Mouse (Mus musculus) thymus, adult 18-20 months (tissue): ENCODE measurements at regions not wholly inside any gene's neighbourhood (a gene's known extent, or its start where the extent isn't known, plus 50 kb on each side); places are given as distances from the start of the nearest gene placed in this dataset.

Experiments used
- DNase-seq, 2 experiments: peaks; one replicate each; pipeline ENCODE4 v3.0.0; 2022; ENCODE audit warnings: mixed read lengths in 2 of 2

GRCm38 (mm10) chr15:59785981-59786380, 230.4 kb downstream of the 4933412E24Rik start:
- DNase-seq = no peak

DNA sequence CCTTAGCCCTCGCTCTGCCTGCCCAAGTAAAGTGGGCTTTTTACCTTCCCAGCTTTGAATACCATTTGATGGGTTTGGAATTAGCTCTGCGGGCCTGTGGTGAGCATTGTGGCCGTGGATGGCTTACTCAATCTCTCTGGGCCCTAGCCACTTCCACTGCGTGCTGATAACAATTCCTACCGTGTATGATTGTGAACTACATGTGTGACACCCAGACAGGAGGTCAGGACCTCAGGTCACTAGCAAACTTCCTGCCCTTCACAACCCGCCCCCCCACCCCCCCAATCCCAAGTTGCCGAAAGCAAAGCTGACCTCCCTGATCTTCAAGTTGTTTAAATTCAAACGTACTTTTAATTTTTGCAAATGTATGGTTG, 231.9 kb downstream of the 4933412E24Rik start:
- DNase-seq = no peak

GRCm38 (mm10) chr15:59783782-59784555, 232.4 kb downstream of the 4933412E24Rik start:
- DNase-seq = no peak

DNA sequence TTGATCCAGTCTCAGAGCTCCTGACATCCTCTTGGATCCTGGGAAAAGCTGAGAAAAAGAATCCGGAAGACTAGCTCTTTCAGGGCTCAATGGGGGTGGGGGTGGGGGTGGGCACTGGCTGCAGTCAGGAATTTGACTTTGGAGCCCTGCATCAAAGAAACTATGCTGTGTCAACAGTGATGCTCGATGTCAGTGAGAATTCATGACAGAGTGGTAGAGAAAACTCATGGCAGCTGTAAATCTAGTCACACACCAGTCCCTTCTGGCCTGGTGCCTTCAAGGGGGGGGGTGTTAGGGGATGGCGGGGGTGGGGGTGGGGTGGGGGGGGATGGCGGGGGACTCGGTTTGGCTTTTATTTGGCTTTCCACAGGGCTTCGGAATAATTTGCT, 233.0 kb downstream of the 4933412E24Rik start:
- no peak for DNase-seq

- no peak for DNase-seq
Measured at GRCm38 (mm10) chr15:59780506-59780905, 235.9 kb downstream of the 4933412E24Rik start.

DNA sequence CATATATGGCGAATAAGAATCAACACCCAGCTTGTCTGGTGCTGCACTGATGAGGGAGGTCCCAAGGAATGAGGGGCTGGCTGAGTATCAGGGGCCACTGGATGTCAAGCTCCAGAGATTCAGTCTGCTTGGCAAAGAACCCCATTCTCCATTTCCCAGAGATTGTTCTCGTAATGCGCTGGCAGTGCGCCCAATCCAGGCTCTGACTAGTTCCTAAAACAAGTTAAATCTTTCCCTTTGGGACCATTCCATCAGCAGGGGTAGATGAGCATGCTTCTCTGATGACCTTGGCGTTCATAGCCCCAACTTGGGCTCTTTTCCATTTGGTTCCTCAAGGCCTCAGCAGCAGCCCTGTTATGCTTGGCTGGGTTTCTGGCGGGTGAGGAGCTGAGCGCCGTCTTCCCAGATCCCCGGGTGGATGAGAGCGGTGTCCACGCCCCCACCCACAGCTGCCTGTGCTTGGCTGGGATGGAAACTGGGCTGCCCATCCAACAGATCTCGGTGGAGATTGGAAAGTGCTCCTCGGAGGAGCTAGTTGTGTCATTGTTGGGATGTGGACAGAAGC, 239.0 kb downstream of the 4933412E24Rik start:
- peak; percentile 9 to 11 for DNase-seq

DNA sequence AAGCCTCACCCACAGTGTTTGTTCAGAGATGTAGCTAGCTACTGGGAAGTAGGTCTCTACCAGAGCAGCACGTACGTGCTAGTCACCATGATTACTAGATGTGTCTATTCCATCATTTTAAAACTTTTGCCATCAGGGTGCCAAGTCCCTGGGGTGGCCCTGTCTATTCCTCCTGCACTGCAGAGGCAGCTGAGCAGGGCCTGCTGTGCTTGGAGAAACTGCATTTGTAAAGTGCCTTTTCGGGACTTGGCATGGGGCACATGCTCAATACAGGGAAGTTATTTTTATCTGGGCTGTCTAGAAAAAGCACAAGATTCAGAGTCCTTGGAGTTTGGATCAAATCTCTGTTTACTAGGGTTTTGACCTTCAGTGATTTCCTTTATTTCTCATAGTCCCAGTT, 240.6 kb downstream of the 4933412E24Rik start:
- DNase-seq = no peak

DNA sequence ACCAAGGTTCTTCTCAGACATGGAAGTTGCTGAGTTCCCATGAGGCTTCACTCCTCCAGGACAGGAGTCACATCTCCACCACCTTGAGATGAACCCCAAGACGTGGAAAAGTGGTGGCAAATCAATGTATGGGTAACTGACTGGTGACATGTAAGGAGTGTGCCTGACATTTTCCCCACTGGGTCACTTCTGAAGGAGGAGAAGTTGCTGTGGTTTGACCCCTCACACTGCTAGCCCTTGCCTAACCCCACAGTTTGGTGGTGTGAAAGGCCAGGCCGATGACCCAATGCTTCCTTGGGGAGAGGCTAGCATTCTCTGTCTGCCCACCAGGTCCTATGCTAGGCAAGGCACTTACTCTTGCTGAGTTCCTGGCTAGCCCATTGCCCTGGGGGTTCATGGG, 242.4 kb downstream of the 4933412E24Rik start:
- no peak for DNase-seq

GRCm38 (mm10) chr15:59772595-59772994, 243.8 kb downstream of the 4933412E24Rik start:
- DNase-seq = no peak

DNA sequence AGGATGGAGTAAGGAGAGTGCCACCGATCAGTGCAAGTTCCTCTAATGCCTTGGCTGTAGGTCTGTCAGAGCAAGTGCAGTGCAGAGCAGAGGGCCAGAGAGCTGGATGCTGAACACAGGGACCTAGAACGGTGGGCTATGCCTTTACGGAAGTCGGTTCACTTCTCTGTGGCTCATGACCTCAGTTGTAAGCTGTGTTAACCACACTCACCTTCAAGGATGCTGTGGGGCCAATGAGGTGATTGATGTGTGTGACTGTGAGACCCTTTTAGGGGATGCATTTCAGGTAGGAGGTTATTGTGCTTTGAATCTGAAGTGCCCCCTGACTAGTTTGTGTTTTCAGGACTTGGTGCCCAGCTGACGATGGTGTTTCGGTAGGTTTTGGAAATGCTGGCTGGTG, 254.4 kb downstream of the 4933412E24Rik start:
- DNase-seq = no peak

- no peak for DNase-seq
Measured at GRCm38 (mm10) chr15:59760490-59760889, 255.9 kb downstream of the 4933412E24Rik start.

- no peak for DNase-seq
Measured at GRCm38 (mm10) chr15:59759566-59759965, 256.8 kb downstream of the 4933412E24Rik start.

DNA sequence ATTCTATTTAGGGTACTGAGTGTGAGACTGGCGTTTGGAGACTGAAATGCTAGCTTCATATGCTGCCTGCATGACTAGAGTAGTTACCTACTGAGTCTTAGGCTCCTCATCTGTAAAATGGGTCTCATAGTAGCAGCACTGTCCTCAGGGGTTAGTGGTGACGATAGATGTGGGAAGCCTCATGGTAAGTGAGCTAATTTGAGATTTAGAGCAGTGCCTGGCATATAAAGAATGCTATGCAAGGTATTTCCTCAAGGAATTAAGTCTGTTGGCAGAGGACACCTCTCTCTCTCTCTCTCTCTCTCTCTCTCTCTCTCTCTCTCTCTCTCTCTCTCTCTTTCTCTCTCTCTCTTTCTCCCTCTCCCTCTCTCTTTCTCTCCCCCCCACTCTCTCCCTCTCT, 257.4 kb downstream of the 4933412E24Rik start:
- DNase-seq = no peak

DNA sequence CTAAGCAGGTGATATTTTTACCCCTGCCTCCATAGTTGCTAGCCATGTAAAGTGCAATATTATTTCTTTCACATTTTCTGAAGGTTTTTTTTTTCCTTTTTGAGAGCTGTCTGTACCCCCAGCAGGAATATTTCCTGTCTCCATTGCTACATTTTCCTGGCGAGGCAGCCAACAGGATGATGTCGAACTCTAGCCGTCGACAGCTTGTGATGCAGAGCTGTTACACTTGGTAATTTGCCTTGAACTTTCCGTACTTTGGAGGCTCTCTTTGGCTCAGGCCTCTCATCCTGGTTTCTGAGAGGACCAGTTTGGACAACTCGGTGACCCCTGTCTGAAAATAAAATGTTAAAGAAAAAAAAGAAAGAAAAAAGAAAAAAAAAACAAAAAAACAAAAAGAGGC, 260.3 kb downstream of the 4933412E24Rik start:
- DNase-seq = no peak

GRCm38 (mm10) chr15:59754906-59755305, 261.5 kb downstream of the 4933412E24Rik start:
- DNase-seq = no peak

- DNase-seq = no peak
Measured at GRCm38 (mm10) chr15:59752277-59752676, 264.1 kb downstream of the 4933412E24Rik start.

DNA sequence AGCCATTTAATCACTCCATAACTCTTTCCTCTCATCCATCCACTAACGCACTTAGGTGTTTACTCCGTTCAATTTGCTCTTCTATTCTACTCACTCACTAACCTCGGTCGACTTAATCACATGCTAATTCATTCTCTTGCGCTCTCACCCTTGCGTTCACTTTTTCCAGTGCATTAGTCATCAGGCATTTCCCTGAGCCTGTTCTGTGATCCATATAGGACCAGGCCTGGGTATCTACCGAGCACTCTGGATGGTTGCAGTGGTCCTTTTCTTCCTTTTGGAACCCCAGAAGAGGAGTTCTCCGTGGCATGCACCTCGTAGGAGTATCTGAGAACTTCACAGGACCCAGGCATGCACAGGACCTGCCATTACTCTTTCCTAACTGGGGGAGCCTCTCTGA, 270.1 kb downstream of the 4933412E24Rik start:
- DNase-seq = no peak

DNA sequence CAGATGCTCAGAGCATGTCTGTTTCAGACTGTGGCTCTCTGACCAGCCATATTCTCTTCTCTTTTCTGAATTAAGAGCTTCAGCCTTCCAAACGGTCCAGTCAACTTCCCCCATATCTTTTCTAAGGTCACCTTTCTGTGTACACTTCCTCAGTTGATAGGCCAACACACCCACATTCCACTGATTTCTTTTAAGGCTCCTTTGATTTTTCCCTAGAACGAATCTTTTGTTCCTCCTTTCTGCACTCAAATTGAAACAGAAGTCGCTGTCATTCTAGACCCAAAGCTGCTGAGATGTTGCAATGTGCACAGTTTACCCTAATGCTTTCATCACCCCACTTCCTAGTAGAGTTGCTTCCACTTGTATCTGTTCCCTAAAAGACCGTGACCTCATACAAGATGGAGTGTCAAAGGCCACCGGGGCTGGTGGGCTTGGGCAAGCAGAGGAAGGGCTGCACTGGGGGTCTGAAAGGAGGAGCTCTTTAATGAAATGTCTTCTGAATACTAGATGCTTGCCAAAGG, 271.9 kb downstream of the 4933412E24Rik start:
- no peak for DNase-seq

- DNase-seq = no peak
Measured at GRCm38 (mm10) chr15:59739197-59739596, 277.2 kb downstream of the 4933412E24Rik start.

DNA sequence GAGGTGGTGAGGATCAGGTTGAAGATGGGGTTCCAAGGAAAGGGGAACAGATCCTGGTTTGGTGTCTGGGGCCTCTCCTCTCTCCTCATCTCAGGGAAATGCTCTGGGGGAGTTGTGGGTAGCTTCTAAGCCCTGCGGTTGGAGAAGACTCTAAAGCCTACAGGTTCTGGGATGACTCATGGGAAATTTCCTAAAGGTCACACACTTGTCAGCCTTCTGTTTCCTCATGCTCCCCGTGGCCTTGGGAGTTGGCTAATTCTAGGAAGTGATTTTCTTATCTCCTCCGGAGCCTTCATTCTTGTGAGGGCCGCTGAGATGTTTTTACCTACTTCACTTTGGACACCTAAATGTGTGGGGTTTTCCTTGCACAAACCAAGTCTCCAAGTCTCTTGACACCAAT, 279.2 kb downstream of the 4933412E24Rik start:
- DNase-seq = no peak

DNA sequence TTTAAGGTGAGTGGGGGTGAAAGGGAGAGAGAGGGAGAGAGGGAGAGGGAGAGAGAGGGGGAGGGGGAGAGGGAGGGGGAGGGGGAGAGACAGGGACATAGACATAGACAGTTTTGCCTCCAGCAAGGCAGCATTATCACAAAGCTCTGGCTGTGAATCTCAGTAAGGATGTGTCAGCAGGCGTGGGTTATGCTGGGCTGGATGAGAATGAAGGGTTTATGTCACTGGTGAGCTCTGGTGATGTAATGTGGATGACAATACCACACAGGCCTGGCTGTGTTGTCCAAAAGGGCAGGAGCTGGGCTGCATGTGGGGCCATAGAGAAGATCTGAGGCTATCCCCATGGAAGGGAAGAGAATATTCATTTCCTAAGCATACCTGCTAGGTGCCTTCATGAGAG, 282.0 kb downstream of the 4933412E24Rik start:
- no peak for DNase-seq

DNA sequence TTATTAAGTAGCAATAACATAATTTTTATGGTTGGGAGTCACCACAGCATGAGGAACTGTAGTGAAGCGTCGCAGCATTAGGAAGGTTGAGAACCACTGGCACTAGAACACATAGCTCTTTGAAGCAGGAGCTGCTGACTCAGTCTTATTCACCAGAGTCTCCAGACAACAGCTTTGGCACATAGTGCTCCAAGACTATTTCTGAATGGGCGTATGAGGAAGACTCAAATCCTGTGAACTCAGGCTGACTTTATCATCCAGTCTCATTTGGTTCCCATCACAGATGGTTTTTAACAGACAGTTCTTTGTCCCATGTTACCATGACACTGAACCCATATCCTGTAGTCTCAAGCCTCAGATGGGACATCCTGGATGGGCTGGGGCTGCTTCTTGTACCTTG, 282.5 kb downstream of the 4933412E24Rik start:
- no peak for DNase-seq

DNA sequence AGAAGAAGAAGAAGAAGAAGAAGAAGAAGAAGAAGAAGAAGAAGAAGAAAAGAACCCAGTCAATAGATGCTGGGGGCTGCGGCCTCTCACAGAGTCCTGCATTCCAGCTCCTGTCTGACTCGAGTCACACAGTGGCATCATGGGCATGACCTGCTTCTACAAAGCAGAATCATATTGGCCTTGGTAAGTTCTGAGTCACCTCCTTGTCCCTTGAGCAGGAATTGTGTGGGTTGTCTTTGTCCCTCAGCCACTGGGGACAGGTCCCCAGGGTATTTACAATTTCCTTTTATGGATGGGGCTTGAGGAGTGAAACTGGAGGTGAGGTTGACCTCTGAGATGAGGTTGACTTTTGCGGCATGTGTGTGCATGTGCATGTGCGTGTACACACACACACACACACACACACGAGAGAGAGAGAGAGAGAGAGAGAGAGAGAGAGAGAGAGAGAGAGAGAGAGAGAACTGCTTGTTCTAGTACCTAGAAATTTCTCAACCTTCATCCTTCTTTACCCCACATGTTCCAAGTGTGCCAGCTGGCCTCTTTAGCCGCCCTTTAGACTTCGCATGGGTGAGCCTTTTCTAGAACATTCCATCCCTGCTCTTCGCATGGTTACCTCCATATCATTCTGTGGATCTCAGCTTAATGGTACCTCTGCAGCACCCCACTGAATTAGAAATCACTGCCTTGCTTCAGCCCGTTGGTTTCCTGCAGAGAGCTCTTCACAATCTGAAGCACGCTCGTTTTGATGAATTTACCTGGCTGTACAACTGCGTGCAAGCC, 283.2 kb downstream of the 4933412E24Rik start:
- no peak for DNase-seq

GRCm38 (mm10) chr15:59731129-59731528, 285.3 kb downstream of the 4933412E24Rik start:
- DNase-seq = no peak
